Mouse (Mus musculus) right cerebral cortex, postnatal 36 days (tissue): ENCODE measurements at regions not wholly inside any gene's neighbourhood (a gene's known extent, or its start where the extent isn't known, plus 50 kb on each side); places are given as distances from the start of the nearest gene placed in this dataset.

Source experiments
- DNase-seq, 2 experiments: peaks; one replicate each; pipeline ENCODE4 v3.0.0; 2022; ENCODE audit warnings: low spot score in 2 of 2, mixed read lengths in 1 of 2

- DNase-seq = no peak
Observed at GRCm38 (mm10) chr16:71622664-71623063, 685.4 kb upstream of the Robo1 start.

- no peak for DNase-seq
Observed at GRCm38 (mm10) chr16:71640361-71640760, 667.7 kb upstream of the Robo1 start.

- no peak for DNase-seq
Observed at GRCm38 (mm10) chr16:71643223-71643622, 664.9 kb upstream of the Robo1 start.

GRCm38 (mm10) chr16:71678075-71678701 lies 629.9 kb upstream of the Robo1 start:
- DNase-seq = no peak

- no peak for DNase-seq
Observed at GRCm38 (mm10) chr16:71693464-71693863, 614.6 kb upstream of the Robo1 start.

- no peak for DNase-seq
Observed at GRCm38 (mm10) chr16:71705846-71706245, 602.3 kb upstream of the Robo1 start.

GRCm38 (mm10) chr16:71709684-71710083 lies 598.4 kb upstream of the Robo1 start:
- DNase-seq = no peak

GRCm38 (mm10) chr16:71711879-71712278 lies 596.2 kb upstream of the Robo1 start:
- no peak for DNase-seq

GRCm38 (mm10) chr16:71717207-71717606 lies 590.9 kb upstream of the Robo1 start:
- DNase-seq = no peak

- DNase-seq = no peak
Observed at GRCm38 (mm10) chr16:71724898-71725297, 583.2 kb upstream of the Robo1 start.

- DNase-seq = no peak
Observed at GRCm38 (mm10) chr16:71737941-71738340, 570.2 kb upstream of the Robo1 start.

GRCm38 (mm10) chr16:71739104-71739503 lies 569.0 kb upstream of the Robo1 start:
- DNase-seq = no peak

GRCm38 (mm10) chr16:71780945-71781344 lies 527.2 kb upstream of the Robo1 start:
- no peak for DNase-seq

GRCm38 (mm10) chr16:71812840-71813239 lies 495.3 kb upstream of the Robo1 start:
- DNase-seq = no peak

- DNase-seq = no peak
Observed at GRCm38 (mm10) chr16:71835325-71835724, 472.8 kb upstream of the Robo1 start.

- no peak for DNase-seq
Observed at GRCm38 (mm10) chr16:71850097-71850496, 458.0 kb upstream of the Robo1 start.

- DNase-seq = no peak
Observed at GRCm38 (mm10) chr16:71851590-71852190, 456.4 kb upstream of the Robo1 start.

- no peak for DNase-seq
Observed at GRCm38 (mm10) chr16:71857877-71858276, 450.2 kb upstream of the Robo1 start.

GRCm38 (mm10) chr16:71860205-71860604 lies 447.9 kb upstream of the Robo1 start:
- no peak for DNase-seq

- no peak for DNase-seq
Observed at GRCm38 (mm10) chr16:71885701-71886100, 422.4 kb upstream of the Robo1 start.

GRCm38 (mm10) chr16:71889679-71890078 lies 418.4 kb upstream of the Robo1 start:
- DNase-seq = no peak

- DNase-seq = no peak
Observed at GRCm38 (mm10) chr16:71923111-71923510, 385.0 kb upstream of the Robo1 start.

GRCm38 (mm10) chr16:71944165-71944564 lies 363.9 kb upstream of the Robo1 start:
- no peak for DNase-seq

GRCm38 (mm10) chr16:71944846-71945245 lies 363.3 kb upstream of the Robo1 start:
- DNase-seq = no peak
